Mouse (Mus musculus) CD4-positive, CD25-positive, alpha-beta regulatory T cell, adult 2 months (primary cell): ENCODE measurements around the gene Erbb2.

Experiments
- DNase-seq: peaks from one replicate; pipeline ENCODE4 v3.0.0-alpha.2; 2012; ENCODE audit warnings: low read depth, low spot score

Erbb2 gene

DNA sequence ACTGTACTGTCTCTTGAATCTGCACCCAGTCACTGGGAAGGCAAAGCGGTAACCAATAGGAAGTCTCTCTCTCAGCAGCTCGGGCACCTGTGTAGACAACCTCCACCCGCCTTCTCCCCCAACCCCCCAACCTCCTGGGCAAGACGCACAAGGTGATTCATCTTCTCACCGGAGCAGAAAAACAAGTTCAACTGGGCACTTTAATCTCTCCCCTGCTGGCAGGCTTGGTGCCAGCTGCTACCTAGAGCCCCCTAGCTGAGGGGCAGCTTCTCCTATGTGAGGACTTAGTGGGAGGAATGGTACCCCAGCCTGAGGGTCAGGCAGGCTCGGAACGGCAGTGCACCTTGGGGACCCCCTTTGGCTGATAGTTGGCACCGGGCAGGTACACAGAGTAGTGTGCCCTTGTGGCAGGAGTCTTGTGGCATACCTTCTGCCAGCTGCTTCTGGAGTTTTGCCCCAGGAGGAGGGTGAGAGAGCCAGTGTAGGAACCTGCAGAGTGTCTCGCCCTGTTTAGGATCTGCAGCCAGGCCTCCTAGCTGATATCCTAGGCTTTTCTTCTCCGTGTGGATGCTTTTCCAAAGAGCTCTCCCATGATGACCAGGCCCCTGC, 6.8 kb downstream of the Erbb2 start:
- no peak for DNase-seq

DNA sequence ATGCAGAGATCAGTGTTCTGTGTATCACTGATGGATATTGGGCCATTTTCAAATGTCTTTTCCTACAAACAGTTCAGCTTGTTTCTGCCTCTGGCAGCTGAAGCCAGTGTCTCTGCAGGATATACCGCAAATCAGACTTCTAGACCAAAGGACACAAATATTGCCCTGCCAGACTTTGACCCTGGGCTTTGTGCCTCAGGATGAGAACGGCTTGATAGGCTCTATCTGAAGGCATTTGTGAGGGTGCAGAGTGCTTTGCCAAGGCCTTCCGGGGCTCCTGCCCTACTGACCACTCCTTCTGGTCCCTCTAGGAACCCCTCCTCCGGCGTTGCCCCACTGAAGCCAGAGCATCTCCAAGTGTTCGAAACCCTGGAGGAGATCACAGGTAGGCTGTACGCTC, 14.3 kb downstream of the Erbb2 start:
- no peak for DNase-seq

DNA sequence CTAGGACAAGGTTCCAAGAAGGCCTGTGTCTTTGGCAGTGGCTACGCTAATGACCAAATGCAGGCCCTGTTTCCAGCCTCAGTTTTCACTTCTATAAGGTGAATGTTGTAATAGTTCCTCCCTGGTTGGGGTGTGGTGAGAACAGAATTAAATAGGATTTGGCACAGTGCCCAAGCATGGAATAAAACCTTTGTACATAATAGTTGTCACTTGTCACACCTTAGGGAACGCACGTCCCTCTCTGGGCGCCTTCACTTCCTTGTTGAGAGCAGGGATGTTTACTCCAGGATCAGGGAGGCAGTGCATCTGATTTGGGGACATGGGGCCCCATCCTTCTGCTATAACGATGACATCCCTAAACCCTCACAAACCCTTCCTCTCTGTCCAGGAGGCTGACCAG, 16.2 kb downstream of the Erbb2 start:
- DNase-seq, result no peak

DNA sequence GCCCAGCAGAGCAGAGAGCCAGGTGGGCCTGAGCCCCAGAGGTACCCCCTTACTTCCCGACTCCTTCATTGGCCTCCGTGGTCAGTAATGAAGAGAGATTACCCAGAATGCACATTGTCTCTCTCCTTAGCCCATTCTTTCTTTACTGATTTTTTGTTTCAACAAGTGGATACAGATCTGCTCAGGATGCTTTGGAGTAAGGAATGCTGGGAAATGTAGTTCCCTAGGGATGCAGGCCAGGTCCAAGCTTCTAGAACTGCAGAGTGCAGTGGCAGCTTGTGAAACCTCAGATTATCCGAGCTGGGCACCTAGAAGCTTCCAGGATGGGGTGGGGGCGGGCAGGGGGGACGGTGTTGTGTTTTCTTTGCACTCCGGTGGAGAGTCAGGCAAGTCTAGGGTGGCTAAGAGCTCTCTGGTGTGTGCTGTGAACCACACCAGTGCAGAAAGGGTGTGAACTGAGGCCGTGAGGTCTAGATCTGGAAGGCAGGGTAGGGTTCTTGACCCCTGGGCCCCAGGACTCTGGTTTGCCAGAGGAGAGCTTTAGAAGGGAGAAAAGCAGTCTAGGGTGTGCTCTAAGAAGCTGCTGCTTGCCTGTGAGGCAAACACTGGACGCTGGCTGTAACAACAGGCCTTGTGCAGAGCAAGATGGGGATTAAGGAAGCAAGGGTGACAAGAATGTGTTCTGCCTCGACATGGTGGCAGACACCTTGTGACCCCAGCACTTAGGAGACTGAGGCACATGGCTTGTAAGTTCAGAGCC, 19.7 kb downstream of the Erbb2 start:
- no peak for DNase-seq

DNA sequence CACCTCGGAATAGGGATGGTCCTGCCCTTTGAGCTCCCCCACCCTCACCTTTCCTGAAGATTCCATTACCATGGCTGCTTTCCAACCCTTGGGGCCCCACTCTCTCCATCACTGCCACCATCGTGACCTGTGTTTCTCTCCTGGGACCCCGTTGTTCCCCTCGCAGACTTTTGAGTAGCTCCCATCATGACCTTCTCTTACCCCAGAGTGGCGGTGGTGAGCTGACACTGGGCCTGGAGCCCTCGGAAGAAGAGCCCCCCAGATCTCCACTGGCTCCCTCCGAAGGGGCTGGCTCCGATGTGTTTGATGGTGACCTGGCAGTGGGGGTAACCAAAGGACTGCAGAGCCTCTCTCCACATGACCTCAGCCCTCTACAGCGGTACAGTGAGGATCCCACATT, 23.5 kb downstream of the Erbb2 start:
- no peak for DNase-seq

DNA sequence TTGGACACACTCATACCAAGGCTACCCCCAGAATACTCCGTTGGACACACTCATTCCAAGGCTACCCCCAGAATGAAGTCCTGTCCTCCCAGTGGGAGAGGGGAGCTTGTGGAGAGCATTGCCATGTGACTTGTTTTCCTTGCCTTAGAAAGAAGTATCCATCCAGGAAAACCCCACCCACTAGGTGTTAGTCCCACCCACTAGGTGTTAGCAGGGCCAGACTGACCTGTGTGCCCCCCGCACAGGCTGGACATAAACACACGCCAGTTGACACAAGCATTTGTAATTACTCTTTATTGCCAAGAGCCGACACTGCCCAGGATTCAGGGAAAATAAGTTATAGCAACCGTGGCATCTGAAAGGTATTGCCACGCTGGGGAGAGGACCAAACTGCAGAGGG, 25.2 kb downstream of the Erbb2 start:
- no peak for DNase-seq

DNA sequence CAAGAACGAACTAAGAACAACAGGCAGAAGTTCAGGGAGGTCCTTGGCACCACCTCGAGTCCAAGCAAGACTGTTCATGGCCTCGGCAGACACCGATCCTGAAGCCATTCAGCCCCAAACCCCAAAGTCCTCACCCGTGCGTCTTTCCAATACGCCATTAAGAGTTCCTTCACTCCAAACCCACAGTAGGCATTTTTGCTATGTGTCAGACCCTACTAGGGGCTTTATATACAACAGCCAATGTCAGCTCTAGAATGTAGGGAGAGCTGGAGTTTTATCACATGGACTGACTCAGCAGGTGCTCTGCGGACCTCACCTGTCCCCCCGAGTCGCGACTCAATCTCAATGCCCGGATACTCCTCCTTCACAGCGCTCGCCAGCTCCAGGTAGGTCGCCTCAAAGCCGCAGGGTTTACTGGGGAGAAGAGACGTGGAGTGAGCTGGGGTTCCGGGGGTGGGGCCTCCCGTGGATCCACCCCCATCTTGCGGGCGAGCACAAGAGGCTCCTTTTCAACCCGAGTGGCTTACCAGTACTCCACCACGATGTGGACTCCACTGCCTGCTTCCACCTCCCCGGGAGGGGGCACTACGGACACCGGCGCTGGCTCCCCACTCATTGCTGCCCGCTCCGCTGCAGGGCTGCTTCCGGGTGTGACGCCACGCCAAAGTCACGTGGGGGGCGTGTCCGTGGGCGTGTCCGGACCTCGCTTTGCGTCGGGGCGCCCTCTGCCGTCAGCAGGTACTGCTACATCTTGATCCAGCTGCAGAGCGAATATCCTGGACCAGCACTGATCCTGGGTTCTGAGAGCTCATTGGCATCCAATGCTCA, 26.3 kb downstream of the Erbb2 start, which contains the start of gene Mien1:
Gene Mien1, minus strand, starts transcription at position 661 of the 828 bp plus-strand sequence.
- DNase-seq, result peak; percentile 98

DNA sequence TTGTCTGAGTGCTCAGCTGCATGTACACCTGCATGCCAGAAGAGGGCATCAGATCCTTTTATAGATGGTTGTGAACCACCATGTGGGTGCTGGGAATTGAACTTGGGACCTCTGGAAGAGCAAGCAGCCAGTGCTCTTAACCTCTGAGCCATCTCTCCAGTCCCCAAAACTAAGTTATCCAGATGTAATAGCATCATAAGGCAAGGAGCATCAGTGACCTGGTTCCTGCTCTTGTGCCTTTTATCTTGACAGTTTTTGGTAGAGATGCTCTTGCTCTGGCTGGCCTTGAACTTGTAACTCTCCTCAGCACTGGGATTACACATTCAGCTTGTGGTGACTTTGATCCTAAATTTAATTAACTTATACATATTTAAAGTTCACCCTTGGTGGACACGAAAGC, 31.4 kb downstream of the Erbb2 start:
- no peak for DNase-seq

DNA sequence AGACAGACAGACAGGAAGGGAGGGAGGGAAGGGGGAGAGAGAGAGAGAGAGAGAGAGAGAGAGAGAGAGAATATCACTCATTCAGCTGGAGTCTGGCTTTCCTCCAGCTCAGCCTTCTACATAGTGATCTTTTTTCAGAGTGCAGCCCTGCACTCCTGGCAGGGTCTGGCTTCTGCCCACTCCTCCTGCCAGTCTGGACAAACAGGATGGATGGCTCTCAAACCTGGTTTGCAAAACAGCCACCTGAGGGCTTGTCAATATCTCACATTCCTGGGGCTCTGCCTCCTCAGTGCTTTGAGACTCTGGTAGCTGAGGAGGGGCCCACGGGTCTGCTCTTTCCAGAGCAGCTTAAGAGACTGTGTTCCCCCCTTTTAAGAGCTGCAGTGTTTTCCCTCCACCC, 33.0 kb downstream of the Erbb2 start:
- DNase-seq, result no peak

DNA sequence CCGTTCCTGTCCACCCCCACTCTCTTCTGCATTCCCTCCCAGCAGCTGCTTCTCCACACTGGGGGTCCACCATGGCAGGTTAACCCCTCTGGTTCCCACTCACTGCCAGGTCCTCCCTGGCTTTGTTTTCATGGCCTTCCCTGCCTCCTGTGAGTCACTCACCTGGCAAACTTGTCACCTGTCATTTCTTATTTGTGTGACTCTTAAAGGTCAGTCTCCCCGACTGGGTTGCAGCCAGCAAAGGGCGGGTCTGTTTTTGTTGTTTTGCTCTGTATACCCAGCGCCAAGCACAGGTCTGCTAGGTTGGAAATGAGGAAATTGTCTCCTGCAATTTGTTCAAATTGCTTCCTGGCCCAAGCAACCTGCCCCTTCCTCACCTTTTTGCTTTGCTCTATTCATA, 33.4 kb downstream of the Erbb2 start:
- DNase-seq, result no peak

DNA sequence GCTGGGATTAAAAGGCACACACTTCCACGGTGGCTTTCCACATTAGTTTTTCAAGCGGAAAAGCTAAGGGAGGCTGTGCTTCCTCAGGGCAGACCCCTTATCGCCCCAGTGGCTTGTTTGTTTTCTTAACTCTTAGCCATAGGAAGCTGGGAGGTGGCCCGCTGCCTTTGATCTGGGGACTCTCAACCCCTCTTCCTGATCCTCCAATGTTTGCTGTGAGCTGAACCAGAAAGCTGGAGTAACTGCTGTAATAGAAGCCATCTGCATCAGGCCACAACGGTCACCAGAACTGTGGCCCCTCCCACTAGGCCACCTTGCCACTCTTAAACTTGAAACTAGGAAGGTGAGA, 33.9 kb downstream of the Erbb2 start, which contains the start of gene Grb7:
Gene Grb7, plus strand, starts transcription at position 182 of the 349 bp plus-strand sequence.
- DNase-seq, result no peak

DNA sequence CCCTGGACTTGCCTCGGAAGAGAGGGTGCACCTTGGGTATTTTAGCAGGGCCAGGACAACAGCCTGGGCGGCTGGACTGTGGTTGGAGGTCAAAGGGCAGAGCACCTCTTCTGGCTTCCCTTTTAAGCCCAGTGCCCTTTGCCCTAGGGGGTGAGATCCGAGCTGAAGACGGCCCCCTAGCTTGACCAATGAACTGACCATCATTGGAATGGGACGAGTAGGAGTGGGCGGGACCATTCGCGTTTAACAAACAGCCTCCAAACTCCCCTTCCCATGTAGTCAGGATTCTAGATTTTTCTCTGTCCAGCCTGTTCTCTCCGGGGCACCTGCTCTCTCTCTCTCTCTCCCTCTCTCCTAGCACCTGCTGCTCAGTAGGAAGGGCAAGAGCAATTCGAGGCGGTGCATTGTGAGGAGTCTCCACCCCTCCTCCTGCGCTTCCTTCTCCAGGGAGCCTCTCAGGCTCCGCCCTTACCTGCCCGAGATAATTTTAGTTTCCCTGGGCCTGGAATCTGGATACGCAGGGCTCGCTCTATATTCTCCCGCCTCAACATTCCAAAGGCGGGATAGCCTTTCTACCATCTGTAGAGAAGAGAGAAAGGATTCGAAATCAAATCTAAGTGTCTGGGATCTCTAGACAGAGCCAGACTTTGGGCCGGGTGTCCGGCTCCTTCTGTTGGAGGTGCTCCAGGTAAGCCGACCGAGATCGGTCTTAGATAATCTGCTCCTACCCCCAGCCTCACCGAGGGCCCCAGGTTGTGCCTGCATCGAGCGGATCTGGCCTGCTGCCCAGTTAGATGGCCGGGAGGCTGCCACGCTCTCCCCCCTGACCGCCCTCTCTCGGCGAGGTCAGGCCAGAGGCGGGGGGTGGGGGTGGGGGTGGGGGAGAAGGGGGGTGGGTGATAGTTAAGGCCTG, 34.5 kb downstream of the Erbb2 start:
- DNase-seq, result peak; percentile 28

DNA sequence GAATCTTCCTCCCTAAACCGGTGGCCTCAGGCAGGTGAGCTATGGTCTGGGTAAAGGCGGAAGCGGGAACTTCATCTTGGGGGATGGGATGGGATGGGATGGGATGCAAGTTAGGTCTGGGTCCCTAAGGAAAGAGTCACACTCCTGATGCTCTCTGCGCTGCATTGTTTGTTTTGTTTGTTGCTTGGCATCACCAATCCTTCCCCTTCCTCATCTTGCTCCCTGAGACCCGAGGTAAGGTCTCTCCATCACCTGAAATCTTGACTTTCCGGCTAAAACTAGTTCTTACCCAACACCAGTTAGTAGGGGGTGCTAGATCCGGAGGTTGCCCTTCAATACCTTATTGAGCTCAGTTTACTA, 35.2 kb downstream of the Erbb2 start:
- DNase-seq, result no peak

DNA sequence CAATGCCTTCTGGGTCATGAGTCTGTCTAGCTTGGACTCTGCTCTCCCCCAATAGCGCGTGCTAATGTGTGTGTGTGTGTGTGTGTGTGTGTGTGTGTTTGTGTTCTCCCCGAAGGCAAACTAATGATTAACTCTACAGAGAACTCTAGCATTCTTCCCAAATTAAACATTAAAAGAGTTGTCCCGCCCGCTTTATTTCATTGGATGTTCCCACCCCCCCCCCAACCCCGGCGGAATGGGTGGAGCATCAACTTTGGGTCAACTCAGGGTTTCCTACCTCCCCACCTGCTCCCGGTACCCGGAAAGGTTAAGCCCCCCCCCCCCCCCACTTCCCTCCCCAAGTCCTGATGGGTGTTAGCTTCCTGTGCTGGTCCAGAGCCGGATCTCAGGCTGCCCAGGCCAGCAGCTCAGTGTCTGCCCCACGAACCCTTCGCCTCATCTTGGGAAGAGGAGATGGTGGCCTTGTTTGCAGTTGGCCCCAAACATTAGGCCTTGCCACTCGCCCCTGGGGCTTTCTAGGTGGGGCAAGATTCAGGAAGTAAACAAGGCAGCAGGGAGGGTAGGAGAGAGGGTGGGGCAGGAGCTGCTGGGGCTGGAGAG, 36.0 kb downstream of the Erbb2 start:
- no peak for DNase-seq

DNA sequence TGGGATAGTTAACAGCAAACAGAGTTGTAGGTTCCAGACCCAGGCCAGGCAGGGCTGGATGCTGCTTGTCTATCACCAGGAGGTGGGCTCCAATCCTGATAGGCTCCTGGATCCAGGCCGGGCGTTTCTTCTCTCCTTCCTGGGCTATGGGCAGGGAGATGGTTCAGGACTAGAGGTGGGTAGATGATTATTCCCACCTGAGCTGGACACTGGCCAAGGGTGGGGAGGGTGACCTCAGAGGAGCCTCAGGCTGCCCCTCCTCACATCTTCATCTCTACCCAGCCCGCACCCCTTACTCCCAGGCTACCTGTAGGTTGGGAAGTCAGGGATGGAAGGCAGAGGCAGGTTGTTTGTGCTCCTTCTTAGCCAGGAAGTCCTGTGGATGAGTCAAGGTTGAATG, 37.1 kb downstream of the Erbb2 start:
- no peak for DNase-seq

DNA sequence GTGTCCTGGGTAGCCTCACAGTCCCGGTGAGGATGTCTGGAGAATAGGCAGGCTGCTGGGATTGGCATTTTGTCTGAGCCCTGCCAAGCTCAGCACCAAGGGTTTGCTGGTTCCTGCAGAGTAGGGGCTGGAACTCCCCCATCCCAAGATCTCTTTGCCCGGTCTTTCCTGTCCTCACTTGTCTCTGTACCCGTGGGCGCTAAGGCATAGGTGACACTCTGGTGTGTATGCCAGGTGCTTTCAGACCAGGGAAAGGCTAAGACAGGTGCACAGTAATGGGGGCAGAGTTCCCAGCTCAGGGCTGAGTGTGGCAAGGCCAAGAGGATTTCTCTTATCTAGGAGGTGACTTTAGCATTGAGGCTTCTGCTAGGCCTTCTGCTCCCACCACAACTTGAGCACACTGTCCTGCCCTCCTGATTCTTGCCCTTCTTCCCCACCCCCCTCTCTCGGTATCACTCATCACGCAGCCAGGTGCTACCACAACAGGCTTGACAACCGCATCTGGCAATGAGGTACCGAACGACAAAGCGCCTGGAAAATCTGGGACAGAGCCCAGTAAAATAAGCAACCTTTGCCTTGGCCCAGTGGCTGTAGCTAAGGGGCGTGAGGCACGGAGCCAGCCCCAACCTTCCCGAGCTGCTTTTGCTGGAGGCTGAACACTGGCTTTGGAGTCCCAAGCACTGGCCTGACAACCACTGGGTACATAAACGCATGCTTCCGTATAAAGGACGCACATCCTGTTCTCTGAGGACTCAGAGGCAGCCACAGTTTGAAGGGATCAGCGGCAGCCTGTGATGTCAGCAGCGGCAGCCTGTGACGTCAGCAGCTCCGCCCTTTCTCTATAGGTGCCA, 37.9 kb downstream of the Erbb2 start:
- DNase-seq, result peak; percentile 70

DNA sequence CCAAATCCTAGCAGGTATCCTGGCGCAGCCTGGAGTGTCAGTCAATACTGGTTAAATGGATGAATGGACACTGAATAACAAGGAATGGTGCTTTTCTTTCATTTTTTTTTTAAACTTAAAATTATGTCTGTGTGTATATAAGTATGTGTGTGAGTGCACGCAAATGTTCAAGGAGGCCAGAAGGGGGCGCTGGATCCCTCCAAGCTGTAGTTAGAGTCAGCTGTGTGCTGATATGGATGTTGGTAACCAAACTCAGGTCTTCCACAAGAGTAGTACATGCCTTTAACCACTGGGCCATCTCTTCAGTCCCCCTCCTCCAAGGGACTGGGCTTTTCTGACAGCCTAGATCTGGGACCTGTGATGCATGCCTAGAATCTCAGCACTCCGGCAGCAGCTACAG, 43.2 kb downstream of the Erbb2 start:
- DNase-seq, result peak; percentile 64

DNA sequence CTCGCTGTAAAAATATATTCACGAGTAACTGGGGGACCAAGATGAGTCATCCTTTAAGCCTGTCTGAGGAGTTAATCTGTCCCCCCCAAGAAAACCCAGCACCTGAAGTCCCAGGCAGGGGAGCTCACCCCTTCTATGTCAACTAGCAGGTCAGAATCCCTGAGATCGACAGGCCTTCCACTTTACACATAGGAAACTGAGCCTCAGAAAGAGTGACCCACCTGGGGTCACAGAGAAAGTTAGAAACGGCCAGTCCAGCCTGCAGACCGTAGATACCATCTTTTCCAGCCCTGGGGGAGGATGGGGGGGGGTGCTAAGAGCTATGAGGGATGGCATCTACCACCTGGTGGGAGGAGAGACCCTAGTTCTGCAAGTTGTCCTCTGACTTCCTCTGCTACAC, 44.3 kb downstream of the Erbb2 start:
- DNase-seq, result no peak

DNA sequence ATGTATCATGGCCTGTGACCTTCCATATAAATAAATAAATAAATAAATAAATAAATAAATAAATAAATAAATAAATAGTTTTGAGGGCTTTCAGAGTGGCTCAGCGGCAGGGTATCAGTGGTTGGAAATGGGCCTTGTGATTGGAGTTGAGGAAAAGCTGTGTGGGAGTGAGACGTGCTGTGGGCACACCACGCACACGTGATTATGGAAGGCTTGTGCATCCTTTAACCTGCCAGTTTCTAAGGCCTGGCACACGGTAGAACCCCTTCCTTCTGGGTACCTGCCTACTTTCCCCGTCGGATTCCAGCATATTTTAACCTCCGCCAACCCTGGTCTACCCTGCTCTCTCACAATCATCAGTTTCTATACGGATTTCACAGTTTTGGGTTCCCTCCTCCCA, 44.7 kb downstream of the Erbb2 start:
- DNase-seq, result no peak

DNA sequence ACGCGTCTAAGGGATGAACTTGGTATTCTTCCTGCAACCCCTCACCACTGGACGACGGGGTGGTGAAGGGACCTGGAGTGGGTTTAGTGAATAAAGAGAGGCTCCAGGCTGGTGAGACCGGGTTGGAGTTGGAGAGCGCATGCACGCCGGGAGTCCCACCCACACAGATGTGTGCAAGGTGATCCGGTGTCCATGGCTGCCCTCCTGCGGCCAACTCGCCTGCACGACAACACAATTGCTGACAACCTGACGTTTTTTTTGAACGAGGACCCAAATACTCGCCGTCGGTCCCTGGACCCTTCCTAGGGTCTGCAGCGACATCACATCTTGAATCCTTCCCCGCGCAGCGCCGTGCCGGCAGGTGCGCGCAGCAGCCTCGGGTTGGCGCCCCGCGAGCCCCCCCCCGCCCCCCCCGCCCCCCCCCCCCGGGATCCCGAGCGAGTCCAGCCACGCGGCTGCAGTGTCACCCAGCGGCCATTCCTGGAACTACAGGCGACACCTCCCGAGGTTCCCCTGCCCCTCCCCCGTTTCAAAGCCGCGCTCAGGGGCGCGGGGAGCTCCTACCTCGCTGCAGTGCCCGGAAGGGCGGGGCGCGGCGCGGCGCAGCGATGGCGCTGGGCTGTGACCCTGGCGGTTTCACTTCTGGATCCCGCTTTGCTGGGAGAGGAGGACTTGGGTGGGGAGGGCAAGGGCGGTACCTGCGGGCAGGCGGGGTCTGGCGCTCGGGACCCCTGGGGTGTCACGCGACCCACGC, 45.3 kb downstream of the Erbb2 start:
- peak; percentile 98 for DNase-seq
